Mouse (Mus musculus): ENCODE data around the gene Rgs6.

DNA sequence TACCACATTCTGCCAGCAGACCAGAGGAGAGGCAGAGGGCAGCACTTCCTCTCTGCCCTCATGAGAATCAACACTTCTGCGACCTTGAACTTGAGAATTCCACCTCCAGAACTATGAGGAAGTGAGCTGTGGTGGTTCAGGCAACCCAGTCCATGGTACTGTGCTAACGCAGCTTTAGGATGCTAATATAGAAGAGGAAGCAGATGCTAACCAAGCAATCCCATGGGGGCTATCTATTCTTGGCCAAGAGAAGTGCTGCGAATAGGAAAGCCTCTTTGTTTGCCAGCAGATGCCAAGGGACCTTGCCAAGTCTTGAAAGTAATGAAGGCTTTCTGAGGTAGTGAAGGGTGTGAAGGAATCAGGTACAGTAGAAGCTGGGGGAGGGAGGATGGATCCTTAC is 451.8 kb downstream of the Rgs6 start:
- TF ChIP-seq POLR2A (IDR thresholded peaks at IDR 0.05; ENCODE audit: insufficient read depth, low read length) (no peak), EP300 (IDR thresholded peaks at IDR 0.05; ENCODE audit: insufficient read depth, low read depth, low read length) (no peak)

All from ES-Bruce4 (cell line).